Mouse (Mus musculus) layer of hippocampus, postnatal 36 days (tissue): ENCODE measurements around the gene Hcfc1. TPM values are rescaled to one million over a fixed set of nuclear protein-coding genes. Genes with fewer than 3 reads are reported as not detected.
A peak's percentile ranks its signal among the peaks of the same experiment; 100 is the strongest.

Source experiments
- DNase-seq, 2 experiments: peaks; one replicate each; pipeline ENCODE4 v3.0.0; 2022
- total RNA-seq, 2 experiments: library from RNA; stranded (reverse); gene quantifications; 2 replicates each; pipeline ENCODE4 v1.2.3; 2021

Gene Hcfc1
- total RNA-seq, 2 experiments from 2014 or later, result 71.5 to 78.1 TPM

- DNase-seq, result no peak
These were observed 24.3 kb downstream of the Hcfc1 start for GRCm38 (mm10) chrX:73941860-73942259.

GRCm38 (mm10) chrX:73931871-73932270 is 34.3 kb downstream of the Hcfc1 start:
- DNase-seq, result no peak

DNA sequence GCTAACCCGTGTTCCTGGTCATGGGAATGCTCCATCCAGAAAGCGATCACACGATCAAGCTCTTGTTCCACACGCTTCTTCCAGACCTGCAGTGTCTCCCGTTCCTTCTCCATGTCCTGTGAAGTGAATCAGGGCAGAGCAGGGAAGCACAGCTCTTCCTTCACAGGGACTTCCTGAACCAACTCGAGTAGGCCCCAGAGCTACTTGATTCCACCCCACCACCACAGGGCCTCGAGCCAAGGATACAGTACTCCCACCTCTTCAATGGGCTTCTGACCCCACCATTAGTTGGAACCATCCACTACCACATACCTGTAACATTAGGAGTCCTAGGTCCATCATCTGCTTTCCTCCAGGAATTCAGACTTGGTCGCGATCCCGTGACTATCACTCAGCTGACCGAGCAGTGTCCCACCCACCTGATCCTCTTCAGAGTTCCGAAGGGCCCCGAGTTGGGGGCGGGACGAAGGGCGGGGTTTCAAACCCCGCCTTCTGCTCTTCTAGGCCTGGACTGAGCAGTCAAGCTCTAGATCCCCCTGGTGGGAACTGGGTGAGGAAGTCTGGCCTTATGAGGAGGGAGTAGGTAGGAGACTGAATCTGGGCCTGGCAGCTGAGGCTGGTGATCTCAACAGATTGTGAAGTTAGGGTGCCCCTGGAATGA is 35.6 kb downstream of the Hcfc1 start, which contains the start of gene Renbp:
Gene Renbp, minus strand, starts transcription at position 449 of the 661 bp plus-strand sequence.
- no peak for DNase-seq

DNA sequence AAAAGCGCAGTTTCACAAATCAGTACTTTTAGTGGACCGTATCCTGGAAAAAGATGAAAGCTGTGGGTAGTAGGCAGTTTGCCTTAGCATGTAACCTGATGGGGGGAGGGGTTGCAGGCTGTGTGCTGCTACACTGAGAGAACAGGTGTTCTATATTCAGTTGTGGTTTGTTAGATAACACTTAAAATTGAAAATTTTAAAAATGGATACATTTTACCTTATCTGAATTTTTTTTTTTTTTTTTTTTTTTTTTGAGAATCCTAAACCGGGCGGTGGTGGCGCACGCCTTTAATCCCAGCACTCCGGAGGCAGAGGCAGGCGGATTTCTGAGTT is 43.6 kb downstream of the Hcfc1 start:
- DNase-seq, result no peak

DNA sequence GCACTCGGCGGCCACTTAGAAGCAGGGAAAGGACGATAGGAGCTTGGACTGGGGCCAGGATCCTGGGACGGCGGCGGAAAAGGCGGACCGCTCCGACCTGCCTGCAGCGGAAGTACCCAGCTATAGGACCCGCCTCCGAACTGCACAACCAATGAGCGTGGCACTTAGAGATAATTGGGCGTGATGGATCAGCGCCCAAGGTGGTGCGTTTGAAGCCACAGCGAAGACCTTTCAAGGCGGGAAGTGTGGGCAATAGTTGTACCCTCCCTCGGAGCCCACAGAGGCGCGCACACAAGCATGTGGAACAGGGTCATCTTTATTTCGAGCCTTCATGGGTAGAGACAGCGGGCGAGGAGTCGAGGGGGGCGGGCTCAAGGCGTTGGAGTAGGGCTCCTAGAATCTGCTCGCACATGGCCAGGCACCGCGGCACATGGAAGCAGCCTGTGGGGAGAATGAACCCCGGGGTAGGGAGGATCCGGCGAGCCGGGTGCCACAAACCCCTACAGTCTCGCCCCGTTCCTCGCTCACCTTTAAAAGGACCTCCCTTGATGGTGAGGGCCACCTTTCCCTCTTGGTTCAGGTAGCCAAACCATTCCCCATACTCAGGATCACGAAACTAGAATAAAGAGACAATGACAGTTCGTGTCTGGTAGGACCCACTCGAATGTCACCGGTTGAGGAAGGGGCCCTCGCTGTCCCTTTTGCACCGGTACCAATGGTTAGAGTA is 44.2 kb downstream of the Hcfc1 start, which contains the start of the genes Arhgap4 and Naa10:
Gene Arhgap4, minus strand, starts transcription at position 48 of the 727 bp plus-strand sequence.
Gene Naa10, minus strand, starts transcription at position 122 of the 727 bp plus-strand sequence.
- peak; percentile 77 to 84 for DNase-seq

DNA sequence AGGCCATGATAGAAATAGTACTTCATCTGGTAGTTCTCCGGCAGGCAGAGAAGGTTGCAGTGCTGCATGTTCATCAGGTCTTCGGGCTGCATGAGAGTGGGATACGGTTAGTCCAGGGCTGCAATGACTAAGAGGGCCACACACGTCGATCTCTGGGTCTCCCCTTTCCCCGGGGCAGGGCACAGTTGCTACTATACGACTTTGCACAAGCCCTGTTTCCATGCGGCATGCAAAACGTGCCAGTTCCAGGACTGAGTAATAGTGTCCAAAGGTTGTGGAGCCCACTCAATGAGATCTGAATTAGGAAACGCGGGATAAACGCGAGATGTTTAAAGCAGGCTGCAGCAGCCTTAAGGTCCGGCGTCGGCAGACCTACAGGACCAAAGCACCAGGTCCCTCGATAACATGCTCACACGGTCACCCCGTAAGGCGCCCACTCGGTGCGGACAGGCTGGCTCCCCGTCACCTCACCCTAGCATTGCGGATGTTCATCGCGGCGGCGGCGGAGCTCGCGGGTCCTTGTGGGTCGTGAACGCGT is 44.8 kb downstream of the Hcfc1 start:
- DNase-seq, result peak in 1 of 2 experiments; percentile 11

DNA sequence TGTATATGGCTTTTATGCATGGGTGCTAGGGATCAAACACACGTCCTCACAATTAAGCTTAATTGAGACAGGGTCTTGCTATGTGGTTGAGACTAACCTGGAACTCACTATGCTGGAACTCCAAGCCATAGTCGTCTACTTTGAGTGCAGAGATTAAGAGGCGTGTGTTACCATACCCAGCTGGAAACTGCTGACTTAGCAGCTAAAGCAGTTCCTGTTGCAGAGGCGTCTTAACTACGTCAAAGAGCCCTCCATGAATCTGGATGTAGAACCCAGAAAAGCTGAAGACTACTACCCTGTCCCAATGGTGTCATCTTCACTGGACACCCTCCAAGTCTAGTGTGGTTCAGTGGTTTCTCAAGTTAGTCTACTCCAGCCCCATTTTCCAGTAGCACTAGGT is 47.5 kb downstream of the Hcfc1 start:
- DNase-seq, result no peak

GRCm38 (mm10) chrX:73916945-73917344 is 49.2 kb downstream of the Hcfc1 start:
- DNase-seq, result no peak

GRCm38 (mm10) chrX:73914827-73915703 is 51.1 kb downstream of the Hcfc1 start:
- DNase-seq, result peak; percentile 80 to 88

GRCm38 (mm10) chrX:73911588-73911987 is 54.6 kb downstream of the Hcfc1 start:
- DNase-seq, result no peak

DNA sequence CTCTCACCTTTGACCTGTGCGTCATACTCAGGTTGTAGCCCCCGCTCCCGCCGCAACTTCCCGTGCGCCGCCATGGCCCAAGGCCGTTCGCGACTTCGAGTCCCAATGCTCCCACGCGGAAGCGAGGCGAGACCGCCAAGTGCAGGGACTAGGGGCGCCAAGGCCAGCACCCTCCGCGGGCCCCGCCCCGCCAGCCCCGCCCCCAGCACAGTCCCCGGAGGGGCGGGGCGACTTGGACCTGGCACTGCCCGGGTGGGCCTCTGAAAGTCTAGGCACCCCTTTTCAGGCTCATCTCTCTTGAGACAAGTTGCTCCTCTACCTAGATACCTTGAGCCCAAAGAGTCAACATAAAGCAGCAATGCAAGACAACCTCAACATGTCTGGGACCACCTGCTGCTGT is 55.0 kb downstream of the Hcfc1 start:
- no peak for DNase-seq

- no peak for DNase-seq
These were observed 55.7 kb downstream of the Hcfc1 start for GRCm38 (mm10) chrX:73910451-73910850.

GRCm38 (mm10) chrX:73910049-73910448 is 56.1 kb downstream of the Hcfc1 start:
- DNase-seq, result no peak

GRCm38 (mm10) chrX:73897959-73898358 is 68.2 kb downstream of the Hcfc1 start:
- DNase-seq, result no peak

GRCm38 (mm10) chrX:73895719-73896118 is 70.4 kb downstream of the Hcfc1 start, which contains the start of gene L1cam:
Gene L1cam, minus strand, starts transcription at chrX:73896105.
- DNase-seq, result peak; percentile 25 to 33

- DNase-seq, result no peak
These were observed 73.3 kb downstream of the Hcfc1 start for GRCm38 (mm10) chrX:73892833-73893232.

Other genes with a start within 250 kb of the Hcfc1 start
- 10 to 100 TPM; 11.7 to 12.1 TPM for gene Abcd1, start 249.8 kb downstream of the Hcfc1 start, total RNA-seq
- 10 to 100 TPM; 12.0 to 15.5 TPM for gene Plxnb3, start 209.3 kb downstream of the Hcfc1 start, total RNA-seq
- gene Srpk3, start 192.0 kb downstream of the Hcfc1 start, total RNA-seq, result 1 to 10 TPM; 5.1 to 5.8 TPM
- 100 to 1,000 TPM; 194 to 202 TPM for gene Idh3g, start 179.5 kb downstream of the Hcfc1 start, total RNA-seq
- gene Ssr4, start 179.3 kb downstream of the Hcfc1 start, total RNA-seq, result 10 to 100 TPM; 83.9 to 88.9 TPM
- gene Pdzd4, start 141.4 kb downstream of the Hcfc1 start, total RNA-seq, result 100 to 1,000 TPM in 1 of 2 experiments, 10 to 100 TPM in 1; 98.3 to 101 TPM
- not detected for gene Avpr2, start 74.3 kb downstream of the Hcfc1 start, total RNA-seq
- gene L1cam, start 70.3 kb downstream of the Hcfc1 start, total RNA-seq, result 100 to 1,000 TPM; 134 TPM
- gene Arhgap4, start 44.5 kb downstream of the Hcfc1 start, total RNA-seq, result 1 to 10 TPM; 5.4 to 6.4 TPM
- 10 to 100 TPM; 65.5 to 70.5 TPM for gene Naa10, start 44.4 kb downstream of the Hcfc1 start, total RNA-seq
- gene Renbp, start 35.5 kb downstream of the Hcfc1 start, total RNA-seq, result 1 to 10 TPM; 3.0 to 4.2 TPM
- 10 to 100 TPM; 48.3 to 59.9 TPM for gene Irak1, start 57.6 kb upstream of the Hcfc1 start, total RNA-seq
- gene Opn1mw, start 161.1 kb upstream of the Hcfc1 start, total RNA-seq, result 1 to 10 TPM; 1.1 TPM
- 10 to 100 TPM; 88.1 to 92.4 TPM for gene Mecp2, start 169.0 kb upstream of the Hcfc1 start, total RNA-seq
- not detected for gene Tex28, start 201.5 kb upstream of the Hcfc1 start, total RNA-seq
- not detected for gene Tktl1, start 210.9 kb upstream of the Hcfc1 start, total RNA-seq